Mouse (Mus musculus) kidney, embryonic 14.5 days (tissue): ENCODE data around the gene Tdrd9. TPM values are rescaled to one million over a fixed set of nuclear protein-coding genes. Genes with fewer than 3 reads are reported as not detected.
"Not testable (repeated sequence)": the region's sequence is repeated elsewhere in the genome, so short reads cannot be mapped to it uniquely, and the experiment has no call there.

Source experiments
- ATAC-seq: fragments of 200-750 bp; cut with Nextera tagmentation; 2 replicates; pipeline ENCODE4 v1.8.0; 2017; ENCODE audit warnings: moderate number of reproducible peaks, mild to moderate bottlenecking, moderate TSS enrichment, moderate library complexity; ENCODE audit not compliant: low FRiP score, low TSS enrichment
- H3K27ac ChIP-seq: fragments of 300-500 bp; sonication (generic); 2 replicates; pipeline ENCODE4 v1.5.1; 2014; ENCODE audit warnings: low read depth, mild to moderate bottlenecking, low read length, moderate library complexity, mixed read lengths
- H3K27me3 ChIP-seq: fragments of 300-500 bp; sonication (generic); 2 replicates; pipeline ENCODE4 v1.6.1; 2014; ENCODE audit warnings: mild to moderate bottlenecking, low read length; ENCODE audit not compliant: control insufficient read depth, insufficient read depth
- H3K36me3 ChIP-seq: fragments of 300-500 bp; sonication (generic); 2 replicates; pipeline ENCODE4 v1.6.1; 2014; ENCODE audit warnings: low read length, mixed read lengths; ENCODE audit not compliant: control insufficient read depth, insufficient read depth
- H3K4me1 ChIP-seq: fragments of 300-500 bp; sonication (generic); 2 replicates; pipeline ENCODE4 v1.6.1; 2014; ENCODE audit warnings: low read length, mixed read lengths; ENCODE audit not compliant: control insufficient read depth, insufficient read depth
- H3K4me2 ChIP-seq: fragments of 300-500 bp; sonication (generic); replicated peaks from 2 replicates; pipeline ENCODE4 v1.6.1; 2014; ENCODE audit warnings: low read depth, mild to moderate bottlenecking, low read length
- H3K4me3 ChIP-seq: fragments of 300-500 bp; sonication (generic); 2 replicates; pipeline ENCODE4 v1.5.1; 2014; ENCODE audit warnings: mild to moderate bottlenecking, low read length
- H3K9ac ChIP-seq: fragments of 300-500 bp; sonication (generic); 2 replicates; pipeline ENCODE4 v1.6.1; 2014; ENCODE audit warnings: low read depth, mild to moderate bottlenecking, low read length, moderate library complexity
- H3K9me3 ChIP-seq: fragments of 300-500 bp; sonication (generic); 2 replicates; pipeline ENCODE4 v1.6.1; 2016; ENCODE audit warnings: low read length; ENCODE audit not compliant: control insufficient read depth
- WGBS: fragments of 180-500 bp; shearing (Covaris S2); extraction: QIAGEN DNeasy Blood & Tissue Kit; methylation state at CpG from one replicate; pipeline ENCODE4 v1.1.7; 2014; 5-methylcytosine and 5-hydroxymethylcytosine counted together
- polyA plus RNA-seq: library from polyadenylated mRNA; unstranded; fragments of >200 nt; fragmentation: Nextera tagmentation; extraction: Ambion mirVana; gene quantifications from 2 replicates; pipeline ENCODE4 v1.2.1, GENCODE M21; 2014

The Tdrd9 gene
- polyA plus RNA-seq, 1 experiment from 2014 or later, result 0.65 TPM

GRCm38 (mm10) chr12:112027408-112027807, 56.0 kb downstream of the Tdrd9 start:
- H3K27ac ChIP-seq, result no peak overlapping the region
- H3K27me3 ChIP-seq, result no peaks in the 10 kb centered on the region
- no peak overlapping the region for H3K4me3 ChIP-seq
- H3K36me3 ChIP-seq, result no peaks in the 10 kb centered on the region
- no peak overlapping the region for H3K9ac ChIP-seq
- H3K4me2 ChIP-seq, result no peak overlapping the region
- ATAC-seq, result no peak
- no peaks in the 10 kb centered on the region for H3K4me1 ChIP-seq
- 73% methylated on average over 4 of the region's 4 CpGs for WGBS
- no peaks in the 10 kb centered on the region for H3K9me3 ChIP-seq

- Histone ChIP-seq H3K9ac (no peak overlapping the region), H3K36me3 (no peaks in the 10 kb centered on the region), H3K4me3 (no peak overlapping the region), H3K27ac (no peak overlapping the region), H3K9me3 (no peaks in the 10 kb centered on the region), H3K27me3 (no peaks in the 10 kb centered on the region), H3K4me2 (no peak overlapping the region), H3K4me1 (no peaks in the 10 kb centered on the region)
- 67% methylated on average over 10 of the region's 10 CpGs for WGBS
- ATAC-seq, result no peak
Measured at GRCm38 (mm10) chr12:112033409-112033975, 62.1 kb downstream of the Tdrd9 start.

GRCm38 (mm10) chr12:112035341-112036100, 64.2 kb downstream of the Tdrd9 start:
- not testable (repeated sequence) for ATAC-seq, H3K4me2 ChIP-seq, H3K9me3 ChIP-seq, H3K27ac ChIP-seq, H3K4me1 ChIP-seq, H3K27me3 ChIP-seq, H3K9ac ChIP-seq, H3K36me3 ChIP-seq, H3K4me3 ChIP-seq
- 88% methylated on average over 6 of the region's 6 CpGs for WGBS

GRCm38 (mm10) chr12:112038441-112038840, 67.1 kb downstream of the Tdrd9 start:
- 89% methylated on average over 10 of the region's 10 CpGs for WGBS

GRCm38 (mm10) chr12:112039169-112039568, 67.8 kb downstream of the Tdrd9 start:
- WGBS, result 73% methylated on average over 10 of the region's 10 CpGs
- Histone ChIP-seq H3K27me3 (no peaks in the 10 kb centered on the region), H3K9me3 (no peaks in the 10 kb centered on the region), H3K27ac (no peak overlapping the region), H3K4me3 (no peak overlapping the region), H3K36me3 (no peaks in the 10 kb centered on the region), H3K4me1 (no peaks in the 10 kb centered on the region), H3K9ac (no peak overlapping the region), H3K4me2 (no peak overlapping the region)
- no peak for ATAC-seq

More at GRCm38 (mm10) chr12:112038441-112038840, 67.1 kb downstream of the Tdrd9 start:
- Histone ChIP-seq H3K27ac (no peak overlapping the region), H3K4me2 (no peak overlapping the region), H3K4me3 (no peak overlapping the region), H3K9ac (no peak overlapping the region), H3K36me3 (no peaks in the 10 kb centered on the region), H3K27me3 (no peaks in the 10 kb centered on the region), H3K4me1 (no peaks in the 10 kb centered on the region), H3K9me3 (no peaks in the 10 kb centered on the region)
- no peak for ATAC-seq

GRCm38 (mm10) chr12:112042681-112043080, 71.3 kb downstream of the Tdrd9 start:
- ATAC-seq, result no peak
- WGBS, result 87% methylated on average over 14 of the region's 14 CpGs

GRCm38 (mm10) chr12:112077651-112078050, 106.3 kb downstream of the Tdrd9 start:
- Histone ChIP-seq H3K9ac (no peak overlapping the region), H3K27me3 (no peaks in the 10 kb centered on the region), H3K36me3 (no peaks in the 10 kb centered on the region), H3K4me3 (no peak overlapping the region), H3K4me1 (no peaks in the 10 kb centered on the region), H3K4me2 (no peak overlapping the region), H3K9me3 (no peaks in the 10 kb centered on the region), H3K27ac (no peak overlapping the region)
- 10% methylated on average over 6 of the region's 6 CpGs for WGBS
- peak; percentile 78; the same call in 1 of the 2 replicates for ATAC-seq

More at GRCm38 (mm10) chr12:112042681-112043080, 71.3 kb downstream of the Tdrd9 start:
- Histone ChIP-seq H3K4me1 (no peaks in the 10 kb centered on the region), H3K9ac (no peak overlapping the region), H3K4me2 (no peak overlapping the region), H3K27me3 (no peaks in the 10 kb centered on the region), H3K4me3 (no peak overlapping the region), H3K27ac (no peak overlapping the region), H3K9me3 (no peaks in the 10 kb centered on the region), H3K36me3 (no peaks in the 10 kb centered on the region)

- Histone ChIP-seq H3K4me2 (no peak overlapping the region), H3K9ac (no peak overlapping the region), H3K4me1 (no peaks in the 10 kb centered on the region), H3K27ac (no peak overlapping the region), H3K27me3 (no peaks in the 10 kb centered on the region), H3K4me3 (no peak overlapping the region), H3K9me3 (no peaks in the 10 kb centered on the region), H3K36me3 (no peaks in the 10 kb centered on the region)
- 75% methylated on average over 8 of the region's 8 CpGs for WGBS
- ATAC-seq, result no peak
Measured at GRCm38 (mm10) chr12:112079911-112080310, 108.6 kb downstream of the Tdrd9 start.

GRCm38 (mm10) chr12:112080911-112081310, 109.6 kb downstream of the Tdrd9 start:
- Histone ChIP-seq H3K4me2 (no peak overlapping the region), H3K4me1 (no peaks in the 10 kb centered on the region), H3K9me3 (no peaks in the 10 kb centered on the region), H3K4me3 (no peak overlapping the region), H3K36me3 (no peaks in the 10 kb centered on the region), H3K9ac (no peak overlapping the region), H3K27ac (no peak overlapping the region), H3K27me3 (no peaks in the 10 kb centered on the region)
- ATAC-seq, result no peak
- WGBS, result 87% methylated on average over 4 of the region's 4 CpGs
